Mouse (Mus musculus) left cerebral cortex, postnatal 25 days (tissue): ENCODE data around the gene Wdr54. TPM values are rescaled to one million over a fixed set of nuclear protein-coding genes. Genes with fewer than 3 reads are reported as not detected.

ENCODE experiments used
- DNase-seq, 2 experiments: peaks; one replicate each; pipeline ENCODE4 v3.0.0; 2022; ENCODE audit warnings: low spot score in 2 of 2, mixed read lengths in 1 of 2
- intact Hi-C: fragments of 180-260 bp; cut with DNase I; formaldehyde crosslinking; loops from one replicate; pipeline ENCODE4 v1.15.1; 2025
- total RNA-seq, 2 experiments: library from RNA; stranded (reverse); gene quantifications; 2 replicates each; pipeline ENCODE4 v1.2.3; 2021

Gene Wdr54
- total RNA-seq, 2 experiments from 2014 or later: 28.8 to 29.1 TPM

DNA sequence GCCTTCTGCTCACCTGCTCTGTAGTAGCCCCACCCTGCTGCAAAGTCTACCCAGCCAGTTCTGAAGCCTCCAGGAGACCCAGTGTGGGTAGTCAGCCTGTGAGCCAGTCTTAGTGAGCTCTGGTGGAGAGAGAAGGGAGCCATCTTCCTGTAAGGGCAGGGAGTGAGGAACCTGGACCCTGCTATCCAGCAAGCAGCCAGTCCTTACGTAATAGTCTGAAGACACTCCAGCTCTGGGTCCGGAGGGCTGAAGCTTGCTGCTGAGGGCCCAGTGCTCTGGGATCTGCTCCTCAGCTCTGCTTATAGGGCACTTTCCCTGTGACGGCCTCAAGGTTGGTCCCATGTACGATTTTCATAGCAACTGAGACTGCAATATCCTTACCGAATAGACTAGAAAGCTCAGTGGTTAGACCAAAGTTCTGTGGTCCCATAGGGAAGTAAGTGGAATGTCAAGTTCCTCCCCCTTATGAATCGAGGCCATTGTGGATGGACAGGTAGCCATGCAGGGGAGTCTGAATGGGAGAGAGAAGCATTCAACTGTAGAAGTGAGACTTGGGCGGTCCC, 21.2 kb downstream of the Wdr54 start, which contains the start of gene Rtkn:
TSS of gene Rtkn (plus strand) at position 513 of the 563 bp plus-strand sequence.
- no peak for DNase-seq
- intact Hi-C loops: no loop called here

DNA sequence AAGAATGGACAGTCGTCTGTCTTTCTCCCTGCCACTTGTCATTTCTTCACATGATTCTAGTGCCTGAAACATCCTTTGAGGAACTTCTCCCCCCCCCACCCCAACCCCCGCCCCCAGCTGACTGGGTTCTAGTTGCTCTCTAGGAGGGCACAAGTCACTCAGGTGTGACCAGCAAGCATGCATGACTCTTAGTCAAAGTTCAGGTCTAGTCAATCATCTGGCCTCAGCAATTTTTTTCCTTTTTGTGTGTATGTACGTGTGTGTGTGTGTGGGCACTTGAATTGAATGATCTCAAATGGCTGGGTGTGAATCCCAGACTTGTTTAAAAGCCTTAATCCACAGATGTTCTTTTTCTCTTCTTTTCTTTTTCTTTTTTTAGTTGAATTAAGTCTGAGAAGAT, 22.0 kb downstream of the Wdr54 start:
- intact Hi-C loops: no loop called here
- no peak for DNase-seq

DNA sequence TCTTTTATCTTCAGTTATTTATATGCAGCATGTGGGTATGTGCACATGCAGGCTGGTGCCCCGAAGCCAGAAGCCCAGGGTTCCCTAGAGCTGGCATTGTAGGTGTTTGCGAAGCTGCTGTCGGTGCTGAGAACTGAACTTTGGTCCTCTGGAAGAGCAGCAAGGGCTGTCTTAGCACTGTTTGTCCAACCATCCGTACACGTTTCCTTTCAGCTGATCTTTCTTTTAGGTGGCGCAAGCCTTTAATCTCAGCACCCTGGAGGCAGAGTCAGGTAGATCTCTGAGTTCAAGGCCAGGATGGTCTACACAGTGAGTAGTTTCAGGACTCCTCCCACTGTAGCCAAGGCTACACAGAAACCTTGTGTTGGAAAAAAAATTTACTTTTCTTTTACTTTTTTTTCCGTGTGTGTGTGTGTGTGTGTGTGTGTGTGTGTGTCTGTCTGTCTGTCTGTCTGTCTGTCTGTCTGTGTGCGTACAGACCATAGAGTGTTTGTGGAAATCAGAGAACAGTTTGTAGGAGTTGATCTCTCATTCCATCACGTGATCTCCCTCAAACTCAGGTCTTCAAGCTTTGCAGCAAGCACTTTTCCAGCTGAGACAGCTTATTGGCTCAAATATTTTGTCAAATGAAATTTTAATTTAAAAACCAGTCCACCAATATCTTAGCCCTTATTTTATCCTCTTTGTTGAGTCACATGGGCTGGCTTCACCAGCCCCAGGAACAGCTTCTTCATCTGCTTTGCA, 23.8 kb downstream of the Wdr54 start:
- no peak for DNase-seq
- intact Hi-C loops: no loop called here

DNA sequence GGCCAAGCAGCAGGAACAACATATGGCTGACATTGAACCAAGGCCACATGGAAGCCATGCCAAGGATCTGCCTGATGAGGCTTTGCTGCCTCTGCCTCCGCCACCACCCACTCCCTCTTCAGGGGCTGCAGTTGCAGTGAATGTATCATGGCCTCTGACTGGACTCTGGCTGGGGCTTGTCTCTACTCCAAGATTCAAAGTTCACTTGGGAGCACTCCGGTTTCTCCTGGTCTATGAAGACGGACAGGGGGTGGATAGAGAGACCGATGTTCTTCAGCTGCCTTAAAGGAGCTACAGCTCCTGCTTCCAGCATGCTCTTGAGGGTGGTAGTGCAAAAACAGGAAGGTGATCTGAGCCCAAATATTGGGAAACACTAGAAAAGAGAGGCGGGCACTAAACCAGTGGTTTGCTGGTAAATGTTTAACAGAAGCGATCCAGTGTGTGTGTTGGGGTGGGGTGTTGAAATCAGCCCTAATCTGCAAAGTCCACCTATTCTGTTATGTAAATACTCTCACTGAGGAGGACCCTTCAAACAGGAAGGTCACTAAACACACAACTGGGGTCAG, 24.6 kb downstream of the Wdr54 start:
- no peak for DNase-seq
- intact Hi-C loops: no loop called here

DNA sequence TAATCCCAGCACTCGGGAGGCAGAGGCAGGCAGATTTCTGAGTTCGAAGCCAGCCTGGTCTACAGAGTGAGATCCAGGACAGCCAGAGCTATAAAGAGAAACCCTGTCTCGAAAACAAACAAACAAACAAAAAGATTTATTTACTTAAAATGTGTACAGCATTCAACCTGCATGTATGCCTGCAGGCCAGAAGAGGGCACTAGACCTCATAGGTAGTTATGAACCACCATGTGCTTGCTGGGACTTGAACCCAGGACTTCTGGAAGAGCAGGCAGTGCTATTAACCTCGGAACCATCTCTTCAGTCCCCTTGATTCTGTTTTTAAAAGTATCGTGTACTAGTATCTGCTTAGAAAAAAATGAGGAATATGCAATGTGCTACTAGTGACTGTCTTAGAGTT, 28.8 kb downstream of the Wdr54 start:
- DNase-seq: no peak
- intact Hi-C loops: no loop called here

DNA sequence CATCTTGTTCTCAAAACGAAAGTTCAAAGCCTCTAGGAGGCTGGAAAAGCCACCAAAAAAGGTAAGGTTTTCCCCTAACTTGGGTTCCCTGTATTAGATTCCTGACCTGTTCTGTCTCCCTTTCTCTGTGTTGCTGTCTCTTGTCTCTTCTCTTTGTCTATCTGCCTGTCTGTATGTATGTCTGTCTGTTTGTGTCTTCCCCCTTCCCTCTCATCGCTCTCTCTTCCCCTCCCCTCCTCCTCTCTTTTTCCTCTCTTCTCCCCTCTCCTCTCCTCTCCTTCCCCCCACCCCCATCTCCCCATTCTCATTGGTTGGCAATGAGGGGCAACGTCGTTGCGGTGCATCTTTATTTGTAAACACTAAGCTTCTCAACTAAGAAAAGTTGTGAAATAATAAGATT, 30.9 kb downstream of the Wdr54 start, which contains the start of gene Ino80b:
TSS of gene Ino80b (minus strand) at position 101 of the 400 bp plus-strand sequence.
- intact Hi-C loops: no loop called here
- no peak for DNase-seq

DNA sequence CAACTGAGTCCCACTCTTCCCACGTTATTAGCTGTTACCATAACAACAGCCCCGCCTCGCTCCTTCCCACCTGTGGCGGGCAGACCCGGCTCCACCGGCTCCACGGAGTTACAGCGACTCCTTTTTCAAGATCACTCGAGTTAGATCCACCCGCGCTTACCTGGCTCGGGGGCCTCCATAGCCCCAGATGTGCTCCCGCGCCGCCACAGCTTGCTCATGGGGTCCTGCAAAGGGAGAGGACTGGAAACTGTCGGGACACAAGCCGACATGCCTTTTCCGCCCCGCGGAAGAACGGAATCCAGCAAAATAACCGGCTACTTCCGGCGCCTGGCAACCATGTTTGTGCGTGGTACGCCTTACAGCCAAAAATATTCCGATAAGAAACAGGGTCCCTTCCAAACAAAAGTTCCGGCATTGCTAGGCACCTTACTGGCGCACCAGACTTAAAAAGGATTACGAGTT, 31.3 kb downstream of the Wdr54 start:
- peak; percentile 88 to 92 for DNase-seq
- intact Hi-C loops: no loop called here

DNA sequence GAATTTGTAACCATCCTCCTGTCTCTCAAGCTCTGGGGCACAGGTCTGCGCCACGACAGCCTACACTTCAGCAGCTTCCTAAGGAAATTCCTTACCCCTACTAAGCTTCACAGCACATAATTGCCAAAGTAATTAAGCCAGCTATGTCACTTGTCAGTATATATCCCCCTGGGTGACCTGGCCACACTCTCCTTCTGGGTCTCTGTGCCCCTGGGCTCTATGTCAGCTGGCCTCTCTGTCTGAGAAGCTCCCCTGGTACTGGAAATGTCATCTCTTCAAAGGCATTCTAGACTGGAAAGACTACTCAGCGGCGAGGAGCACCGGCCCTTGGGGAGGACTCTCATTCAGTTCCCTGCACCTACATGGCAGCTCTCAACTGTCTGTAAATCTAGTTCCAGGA, 33.2 kb downstream of the Wdr54 start:
- no peak for DNase-seq
- intact Hi-C loops: no loop called here

DNA sequence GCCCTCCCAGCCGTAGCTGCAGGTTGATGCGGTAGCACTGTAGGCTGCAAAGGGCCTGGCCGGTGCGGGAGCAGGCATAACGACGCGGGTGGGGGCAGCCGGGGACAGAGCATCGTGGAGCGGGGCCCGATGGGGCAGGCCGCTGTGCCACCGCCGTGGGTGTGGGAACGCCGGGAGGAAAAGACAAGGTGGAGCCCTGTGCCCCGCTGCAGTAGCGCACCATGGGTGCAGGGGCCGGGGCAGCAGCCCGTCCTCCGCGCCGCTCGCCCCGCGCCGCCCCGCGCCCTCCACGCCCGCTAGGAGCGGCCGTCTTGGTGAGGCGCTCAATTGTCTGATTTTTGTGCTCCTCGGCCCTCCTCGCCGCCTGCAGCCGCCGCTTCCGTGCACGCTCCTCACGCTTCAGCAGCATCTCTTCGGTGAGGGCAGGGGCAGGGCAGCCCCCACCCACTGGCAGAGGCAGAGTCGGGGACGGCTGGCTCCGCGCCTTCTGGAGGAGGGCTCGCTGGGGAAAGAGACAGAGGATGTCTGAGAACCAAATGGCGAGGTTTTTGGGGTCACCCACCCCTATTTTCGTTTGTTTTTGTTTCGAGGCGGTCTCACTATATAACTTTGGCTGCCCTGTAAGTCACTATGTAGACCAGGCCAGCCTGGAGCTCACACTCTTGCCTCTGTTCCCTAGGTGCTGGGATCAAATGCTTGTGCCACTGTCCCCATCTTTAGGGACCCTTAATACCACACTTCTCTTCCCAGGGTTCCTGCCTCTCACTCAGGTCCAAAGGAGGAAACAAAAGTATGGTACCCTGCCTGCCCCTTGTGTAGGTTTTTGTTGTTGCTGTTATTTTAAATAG, 34.1 kb downstream of the Wdr54 start:
- no peak for DNase-seq
- intact Hi-C loops: no loop called here

DNA sequence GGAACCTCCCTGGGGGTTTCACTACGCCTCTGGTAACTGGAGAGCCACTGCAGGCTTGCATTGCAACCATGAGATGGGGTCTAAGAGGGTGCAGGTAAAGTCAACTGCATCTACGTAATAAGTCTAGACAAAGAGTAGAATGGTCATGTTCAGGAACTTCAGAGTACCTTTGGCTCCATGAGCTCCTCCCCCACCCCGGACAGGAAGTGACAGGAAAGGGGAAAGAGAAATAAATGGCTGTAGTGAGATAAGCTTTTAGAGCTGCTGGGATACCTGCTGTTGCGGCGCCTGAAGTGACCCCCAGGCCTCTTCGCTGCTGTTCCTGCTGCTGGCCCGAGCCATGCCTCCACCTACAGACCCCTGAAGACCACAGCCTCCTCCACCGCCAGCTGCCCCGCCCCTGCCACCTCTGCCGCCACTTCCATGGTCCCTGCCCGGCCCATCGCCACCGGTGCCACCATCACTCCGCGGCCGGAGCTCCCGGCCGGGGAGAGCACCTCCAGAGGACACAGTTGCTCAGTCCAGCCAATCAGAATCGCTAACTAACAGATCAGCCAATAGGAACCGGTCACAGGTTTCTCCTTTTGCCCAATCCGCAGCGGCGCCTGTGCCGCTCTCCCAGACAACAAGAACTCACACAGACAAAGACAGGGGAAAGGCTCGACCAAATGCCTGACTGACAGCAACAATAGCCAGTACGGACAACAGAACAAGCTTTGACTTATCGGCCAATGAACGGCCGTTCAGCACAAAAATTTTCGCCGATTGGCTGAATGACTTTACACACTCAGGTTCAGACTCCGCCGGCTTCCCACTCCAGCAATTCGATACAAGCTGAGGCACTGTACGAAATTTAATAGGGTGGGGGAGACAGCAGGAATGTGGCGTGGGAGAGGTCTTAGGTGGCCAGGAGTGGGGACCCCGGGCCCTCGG, 35.0 kb downstream of the Wdr54 start, which contains the start of gene Wbp1:
TSS of gene Wbp1 (minus strand) at position 630 of the 933 bp plus-strand sequence.
- intact Hi-C loops: no loop called here
- DNase-seq: peak; percentile 95 to 100

DNA sequence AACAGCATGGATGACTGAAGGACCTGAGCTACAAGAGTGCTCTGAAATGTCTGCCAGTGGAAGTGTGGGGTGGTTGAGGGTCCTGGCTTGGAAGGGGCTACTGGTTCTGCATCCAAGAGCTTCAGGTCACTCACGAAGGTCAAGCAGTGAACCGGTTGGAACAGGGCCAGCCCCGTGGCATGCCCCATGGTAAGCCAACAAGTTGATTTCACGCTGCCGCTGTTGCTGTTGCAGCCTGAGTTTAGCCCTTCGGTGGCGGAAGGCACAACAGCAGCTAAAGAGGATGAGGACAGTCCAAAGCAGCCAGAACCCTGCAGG, 36.5 kb downstream of the Wdr54 start:
- intact Hi-C loops: no loop called here
- DNase-seq: no peak

DNA sequence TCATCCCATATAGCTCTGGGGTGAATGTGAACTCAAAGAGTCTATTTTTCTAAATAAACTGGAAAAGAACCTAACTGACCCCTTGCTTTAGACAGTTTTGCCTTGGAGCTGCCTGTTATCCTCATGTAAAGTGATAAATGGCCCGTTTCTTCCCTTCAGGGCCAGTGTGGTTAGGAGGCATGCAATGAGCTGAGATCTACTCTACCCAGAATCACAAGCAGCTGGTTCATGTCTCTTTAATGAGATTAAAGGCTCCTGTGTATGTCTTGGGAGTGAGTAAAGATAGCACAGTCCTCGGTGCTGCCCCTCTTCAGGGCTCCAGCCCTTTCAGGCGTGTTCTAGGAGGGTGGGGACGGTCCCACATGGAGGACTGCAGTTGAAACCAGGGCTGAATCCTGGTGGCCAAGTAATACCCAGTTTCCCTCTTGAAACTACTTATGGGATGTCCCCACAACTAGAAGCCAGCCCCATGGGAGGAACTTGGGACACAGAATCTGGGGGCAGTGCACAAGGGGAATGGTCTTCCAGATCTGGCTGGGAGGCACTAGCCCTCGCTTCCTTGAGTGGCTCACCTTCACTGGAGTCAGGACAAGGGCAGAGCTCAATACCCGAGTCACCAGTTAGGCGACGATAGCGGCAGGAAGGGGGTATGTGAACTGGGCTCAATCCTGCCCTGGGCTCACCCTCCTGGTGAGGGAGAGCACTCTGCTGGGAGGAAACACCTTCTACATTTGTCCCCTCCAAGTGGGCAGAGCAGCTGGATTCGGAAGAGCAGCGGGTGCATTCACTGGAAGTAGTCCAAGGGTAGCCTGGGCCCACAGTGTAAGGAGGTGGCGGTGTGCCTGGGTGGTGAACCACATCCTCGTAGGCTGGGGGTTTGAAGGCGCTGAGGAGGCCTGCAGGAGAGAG, 37.1 kb downstream of the Wdr54 start:
- DNase-seq: no peak
- intact Hi-C loops: no loop called here

DNA sequence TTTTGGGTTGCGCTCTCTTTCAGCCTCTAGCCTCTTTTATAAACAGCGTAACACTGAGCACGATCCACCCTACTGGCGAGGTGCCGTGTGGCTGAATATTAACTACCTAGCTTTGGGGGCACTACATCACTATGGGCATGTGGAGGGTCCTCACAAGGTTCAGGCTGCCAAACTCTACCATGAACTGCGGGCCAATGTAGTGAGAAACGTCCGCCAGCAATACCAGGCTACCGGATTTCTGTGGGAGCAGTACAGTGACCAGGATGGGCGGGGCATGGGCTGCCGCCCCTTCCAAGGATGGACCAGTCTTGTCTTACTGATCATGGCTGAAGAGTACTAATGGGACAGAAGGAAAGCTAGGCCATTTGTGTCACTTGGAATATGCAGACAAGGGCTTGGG, 37.8 kb downstream of the Wdr54 start:
- DNase-seq: no peak
- intact Hi-C loops: no loop called here

DNA sequence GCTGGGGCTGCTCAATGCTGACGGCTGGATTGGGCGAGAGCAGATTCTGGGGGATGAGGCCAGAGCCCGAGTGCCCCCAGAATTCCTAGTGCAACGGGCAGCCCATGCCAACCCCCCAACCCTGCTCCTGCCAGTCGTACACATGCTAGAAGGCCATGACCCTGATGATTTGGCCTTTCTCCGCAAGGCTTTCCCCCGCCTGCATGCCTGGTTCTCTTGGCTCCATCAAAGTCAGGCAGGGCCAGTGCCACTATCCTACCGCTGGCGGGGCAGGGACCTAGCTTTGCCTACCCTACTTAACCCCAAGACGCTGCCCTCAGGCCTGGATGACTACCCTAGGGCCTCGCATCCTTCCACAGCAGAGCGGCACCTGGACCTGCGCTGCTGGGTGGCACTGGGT, 38.6 kb downstream of the Wdr54 start:
- no peak for DNase-seq
- intact Hi-C loops: no loop called here

DNA sequence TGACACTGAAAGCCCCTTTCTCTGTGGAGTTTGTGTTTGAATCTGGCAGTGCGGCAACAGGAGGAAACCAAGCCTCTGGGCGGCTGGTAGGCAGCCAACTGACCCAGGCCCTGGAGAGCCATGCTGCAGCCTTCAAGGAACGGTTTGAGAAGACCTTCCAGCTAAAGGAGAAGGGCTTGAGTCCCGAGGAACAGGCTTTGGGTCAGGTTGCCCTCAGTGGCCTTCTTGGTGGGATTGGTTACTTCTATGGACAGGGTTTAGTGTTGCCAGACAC, 39.1 kb downstream of the Wdr54 start:
- no peak for DNase-seq

DNA sequence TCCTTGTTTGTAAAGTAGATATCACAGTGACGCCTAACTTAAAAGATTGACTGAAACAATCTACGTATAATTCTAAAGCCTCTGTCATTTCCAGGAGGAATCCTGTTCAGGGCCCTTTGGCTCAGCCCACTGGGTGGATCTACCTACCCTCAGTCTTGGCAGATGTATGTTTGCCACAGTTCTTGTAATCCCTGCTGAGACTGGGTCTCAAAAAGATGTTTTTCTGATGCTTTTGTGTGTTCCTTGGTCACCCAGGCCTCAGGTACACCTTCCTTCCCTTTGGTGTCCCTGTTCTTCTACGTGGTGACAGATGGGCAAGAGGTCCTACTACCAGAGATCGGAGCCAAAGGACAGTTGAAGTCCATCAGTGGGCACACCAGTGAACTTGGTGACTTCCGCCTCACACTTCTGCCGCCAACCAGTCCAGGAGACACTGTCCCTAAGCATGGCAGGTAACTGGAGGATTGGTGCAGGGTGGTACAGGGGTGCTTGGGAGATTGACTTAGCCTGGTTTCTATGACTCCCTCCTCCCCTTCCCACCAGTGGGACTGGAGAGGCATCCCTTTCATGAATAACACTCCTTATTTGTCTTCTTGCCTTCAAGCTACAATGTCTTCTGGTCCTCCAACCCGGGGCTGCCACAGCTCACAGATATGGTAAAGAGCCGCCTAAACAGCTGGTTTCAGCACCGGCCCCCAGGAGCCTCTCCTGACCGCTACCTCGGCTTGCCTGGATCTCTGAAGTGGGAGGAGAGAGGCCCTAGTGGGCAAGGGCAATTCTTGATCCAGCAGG, 39.6 kb downstream of the Wdr54 start:
- intact Hi-C loops: no loop called here
- DNase-seq: no peak

More for the DNA sequence above, 39.1 kb downstream of the Wdr54 start:
- intact Hi-C loops: no loop called here

DNA sequence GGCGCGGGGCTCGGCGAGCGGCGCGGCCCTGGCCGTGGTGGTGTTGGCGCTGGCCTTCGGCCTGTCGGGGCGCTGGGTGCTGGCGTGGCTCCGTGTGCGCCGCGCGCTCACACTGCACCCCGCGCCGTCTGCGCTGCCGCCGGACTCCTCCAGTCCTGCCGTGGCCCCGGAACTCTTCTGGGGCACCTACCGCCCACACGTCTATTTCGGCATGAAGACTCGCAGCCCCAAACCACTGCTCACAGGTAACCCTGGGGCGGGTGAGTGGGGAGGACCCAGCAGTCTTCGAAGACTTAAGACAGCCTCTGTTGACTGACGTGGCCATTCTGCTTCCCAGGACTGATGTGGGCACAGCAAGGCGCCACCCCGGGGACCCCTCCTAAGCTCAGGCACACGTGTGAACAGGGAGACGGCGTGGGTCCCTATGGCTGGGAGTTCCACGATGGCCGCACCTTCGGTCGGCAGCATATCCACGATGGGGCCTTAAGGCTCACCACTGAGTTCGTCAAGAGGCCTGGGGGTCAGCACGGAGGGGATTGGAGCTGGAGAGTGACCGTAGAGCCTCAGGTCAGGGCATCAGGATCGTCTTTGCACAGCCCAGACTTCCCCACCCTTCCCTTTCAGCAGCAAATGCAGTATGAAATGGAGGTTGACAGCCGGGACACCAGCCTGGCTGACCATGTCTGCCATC, 40.4 kb downstream of the Wdr54 start:
- intact Hi-C loops: loop anchor here (2.0 kb wide), 1 partner anchor 43 kb away; no protein-coding TSS in a partner anchor
- no peak for DNase-seq
